Mouse (Mus musculus): Measurements from ENCODE around the gene Uspl1. TPM values are rescaled to one million over a fixed set of nuclear protein-coding genes. Genes with fewer than 3 reads are reported as not detected.

Uspl1 gene
- 14.0 TPM for polyA plus RNA-seq (2014; fragmentation: Illumina TruSeq; extraction: RNeasy Lipid Tissue Mini Kit (QIAGEN cat#74804); ENCODE audit: insufficient read depth, low read depth, low replicate concordance)

GRCm38 (mm10) chr5:149184104-149184843 is at the start of gene Uspl1, which contains the start of gene Hmgb1:
TSS of gene Uspl1 (plus strand) at chr5:149184350.
TSS of gene Hmgb1 (minus strand) at chr5:149184489.

GRCm38 (mm10) chr5:149264405-149264804 is 80.3 kb downstream of the Uspl1 start, which contains the start of gene Alox5ap:
TSS of gene Alox5ap (plus strand) at chr5:149264767.

Other genes with a start within 250 kb of the Uspl1 start
- gene Gm42791, start 189.2 kb upstream of the Uspl1 start, polyA plus RNA-seq (2014; fragmentation: Illumina TruSeq; extraction: RNeasy Lipid Tissue Mini Kit (QIAGEN cat#74804); ENCODE audit: insufficient read depth, low read depth, low replicate concordance): not detected
- gene Hmgb1, start 139 bp downstream of the Uspl1 start, polyA plus RNA-seq (2014; fragmentation: Illumina TruSeq; extraction: RNeasy Lipid Tissue Mini Kit (QIAGEN cat#74804); ENCODE audit: insufficient read depth, low read depth, low replicate concordance): 384 TPM
- gene Alox5ap, start 80.4 kb downstream of the Uspl1 start, polyA plus RNA-seq (2014; fragmentation: Illumina TruSeq; extraction: RNeasy Lipid Tissue Mini Kit (QIAGEN cat#74804); ENCODE audit: insufficient read depth, low read depth, low replicate concordance): 99.1 TPM
- gene Medag, start 227.4 kb downstream of the Uspl1 start, polyA plus RNA-seq (2014; fragmentation: Illumina TruSeq; extraction: RNeasy Lipid Tissue Mini Kit (QIAGEN cat#74804); ENCODE audit: insufficient read depth, low read depth, low replicate concordance): 10.9 TPM